ENCODE assay signal across 24 mouse cellular contexts in the genomic region with DNA sequence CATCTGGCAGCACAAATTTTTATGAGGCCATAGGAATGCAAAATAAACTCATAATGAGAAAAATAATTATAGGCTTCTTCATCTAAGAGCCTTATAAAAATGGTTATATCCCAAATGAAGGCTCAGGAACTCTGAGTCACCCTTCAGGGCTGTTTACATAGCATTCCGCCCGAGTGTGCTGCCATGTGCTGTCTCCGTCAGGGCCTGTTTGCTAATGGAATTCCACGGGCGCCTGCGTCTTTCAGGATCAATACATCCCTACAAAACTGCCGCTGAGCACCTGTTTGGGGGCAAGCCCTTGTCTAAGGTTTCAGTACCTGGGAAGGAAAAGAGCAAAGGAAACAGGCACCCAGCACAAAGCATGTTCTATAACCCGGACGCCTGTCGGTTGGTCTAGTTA.
A peak's percentile ranks its signal among the peaks of the same experiment; 100 is the strongest.
DNase-seq lines count a peak whose midpoint lies in the region; ATAC-seq and TF ChIP-seq lines count a peak whose summit lies in the region.
"Had no signal": no experiment of that assay in that cellular context is flagged by ENCODE, and none has a peak within 500 bp of the region (broad histone marks: within the 10 kb centered on the region; RNA-seq: fewer than 3 reads in every experiment).

No protein-coding gene starts in this region.

- no peak overlapping the region for H3K9ac ChIP-seq in embryonic facial prominence, embryonic 13.5 days
- H3K9ac ChIP-seq in liver, postnatal 0 days (replicated peaks): no peak overlapping the region
- H3K9ac ChIP-seq in liver, embryonic 12.5 days: no peak overlapping the region
- H3K9ac ChIP-seq in stomach, postnatal 0 days (ENCODE audit: low read length): no peak overlapping the region
- H3K9ac ChIP-seq: forebrain, postnatal 0 days; heart, embryonic 15.5 days; kidney, embryonic 15.5 days; limb, embryonic 15.5 days; liver, embryonic 15.5 days had no signal

- no peak for DNase-seq in embryonic facial prominence, embryonic 10.5 days (ENCODE audit: low spot score)
- DNase-seq in liver, postnatal 0 days: peak; percentile 35
- peak; percentile 17 for DNase-seq in urinary bladder, postnatal 14 days (ENCODE audit: low spot score)
- DNase-seq in urinary bladder, adult 2 months (ENCODE audit: low spot score): no peak
- peak; percentile 53 for DNase-seq in stomach, postnatal 0 days (ENCODE audit: low spot score)
- no peak for DNase-seq in gastrocnemius, postnatal 4 days (ENCODE audit: low spot score in 2 of 2)
- DNase-seq: adrenal gland, postnatal 10 days; cerebellum, adult 2 months; cerebellum, postnatal 36 days; forebrain, postnatal 0 days; gastrocnemius, postnatal 14 days; heart, postnatal 36 days; kidney, adult 11 months; kidney, postnatal 4 days; thymus, postnatal 36 days had no signal

- no peak for TF ChIP-seq CTCF in liver, postnatal 0 days (IDR thresholded peaks at IDR 0.05; ENCODE audit: low read depth)
- TF ChIP-seq CTCF in stomach, postnatal 0 days (IDR thresholded peaks at IDR 0.05; ENCODE audit: low read depth): no peak

- WGBS in embryonic facial prominence, embryonic 13.5 days: 73% methylated on average over 10 of the region's 10 CpGs
- WGBS in embryonic facial prominence, embryonic 10.5 days: 75% methylated on average over 10 of the region's 10 CpGs
- 61% methylated on average over 10 of the region's 10 CpGs for WGBS in liver, postnatal 0 days (ENCODE audit: insufficient replicate concordance)
- 75% methylated on average over 10 of the region's 10 CpGs for WGBS in liver, embryonic 12.5 days (ENCODE audit: insufficient replicate concordance)
- WGBS in stomach, postnatal 0 days: 39% methylated on average over 10 of the region's 10 CpGs

- no peaks in the 10 kb centered on the region for H3K4me1 ChIP-seq in embryonic facial prominence, embryonic 13.5 days
- H3K4me1 ChIP-seq in embryonic facial prominence, embryonic 10.5 days: peaks cover 11% of the 10 kb centered on the region
- H3K4me1 ChIP-seq in liver, postnatal 0 days (ENCODE audit: insufficient read depth): no peaks in the 10 kb centered on the region
- H3K4me1 ChIP-seq in liver, embryonic 12.5 days: peaks cover 4% of the 10 kb centered on the region
- H3K4me1 ChIP-seq in stomach, postnatal 0 days (replicated peaks; ENCODE audit: control insufficient read depth, insufficient read depth): no peaks in the 10 kb centered on the region; the same call in 1 of the 2 replicates
- H3K4me1 ChIP-seq: liver, embryonic 15.5 days had no signal

- TF ChIP-seq EP300 in liver, postnatal 0 days (IDR thresholded peaks at IDR 0.05; ENCODE audit: low read depth): no peak
- TF ChIP-seq EP300 in stomach, postnatal 0 days (optimal IDR thresholded peaks at IDR 0.05): no peak

- no peaks in the 10 kb centered on the region for H3K9me3 ChIP-seq in embryonic facial prominence, embryonic 13.5 days
- no peaks in the 10 kb centered on the region for H3K9me3 ChIP-seq in embryonic facial prominence, embryonic 10.5 days
- no peaks in the 10 kb centered on the region for H3K9me3 ChIP-seq in liver, postnatal 0 days (ENCODE audit: low read length)
- H3K9me3 ChIP-seq in liver, embryonic 12.5 days (replicated peaks): no peaks in the 10 kb centered on the region
- no peaks in the 10 kb centered on the region for H3K9me3 ChIP-seq in stomach, postnatal 0 days (ENCODE audit: control insufficient read depth, low read length)
- H3K9me3 ChIP-seq: heart, embryonic 15.5 days; kidney, embryonic 15.5 days; limb, embryonic 15.5 days; liver, embryonic 15.5 days had no signal

- no peaks in the 10 kb centered on the region for H3K27me3 ChIP-seq in embryonic facial prominence, embryonic 13.5 days
- no peaks in the 10 kb centered on the region for H3K27me3 ChIP-seq in embryonic facial prominence, embryonic 10.5 days (replicated peaks; ENCODE audit: low read depth, poor library complexity, severe bottlenecking)
- no peaks in the 10 kb centered on the region for H3K27me3 ChIP-seq in liver, postnatal 0 days (ENCODE audit: insufficient read depth, low read length)
- H3K27me3 ChIP-seq in liver, embryonic 12.5 days (replicated peaks): no peaks in the 10 kb centered on the region
- H3K27me3 ChIP-seq in stomach, postnatal 0 days (ENCODE audit: control insufficient read depth, insufficient read depth, low read length): no peaks in the 10 kb centered on the region
- H3K27me3 ChIP-seq: heart, embryonic 15.5 days; kidney, embryonic 15.5 days; limb, embryonic 15.5 days; liver, embryonic 15.5 days had no signal

- ATAC-seq in embryonic facial prominence, embryonic 13.5 days (ENCODE audit: insufficient number of reproducible peaks, insufficient read depth, low FRiP score, low TSS enrichment, low read depth): no peak
- peak; percentile 56; the same call in 1 of the 2 replicates for ATAC-seq in liver, postnatal 0 days
- no peak for ATAC-seq in liver, embryonic 12.5 days
- 0 out of 2 replicates have a peak, but pooled peaks have one; percentile 56 for ATAC-seq in stomach, postnatal 0 days (ENCODE audit: low FRiP score, low TSS enrichment)
- ATAC-seq: forebrain, postnatal 0 days; hindbrain, postnatal 0 days; midbrain, embryonic 16.5 days had no signal

- H3K27ac ChIP-seq in embryonic facial prominence, embryonic 13.5 days: peak overlapping the region; percentile 33; the same call in 1 of the 2 replicates
- H3K27ac ChIP-seq in embryonic facial prominence, embryonic 10.5 days (replicated peaks): no peak overlapping the region
- no peak overlapping the region for H3K27ac ChIP-seq in liver, postnatal 0 days (ENCODE audit: low read depth)
- no peak overlapping the region for H3K27ac ChIP-seq in liver, embryonic 12.5 days
- H3K27ac ChIP-seq in stomach, postnatal 0 days (replicated peaks): peak overlapping the region; percentile 58; the same call in 1 of the 2 replicates
- H3K27ac ChIP-seq: heart, embryonic 15.5 days; hindbrain, postnatal 0 days; kidney, embryonic 15.5 days; limb, embryonic 15.5 days; liver, embryonic 15.5 days had no signal

- H3K4me2 ChIP-seq in embryonic facial prominence, embryonic 13.5 days: no peak overlapping the region
- 0 out of 2 replicates have a peak overlapping the region, but pooled peaks have one; percentile 2 for H3K4me2 ChIP-seq in liver, postnatal 0 days (ENCODE audit: low read depth, low read length)
- no peak overlapping the region for H3K4me2 ChIP-seq in liver, embryonic 12.5 days
- H3K4me2 ChIP-seq in stomach, postnatal 0 days (replicated peaks; ENCODE audit: low read depth): no peak overlapping the region
- H3K4me2 ChIP-seq: heart, embryonic 15.5 days; kidney, embryonic 15.5 days; limb, embryonic 15.5 days; liver, embryonic 15.5 days had no signal

- no peak overlapping the region for H3K4me3 ChIP-seq in embryonic facial prominence, embryonic 13.5 days
- H3K4me3 ChIP-seq in embryonic facial prominence, embryonic 10.5 days: no peak overlapping the region
- H3K4me3 ChIP-seq in liver, postnatal 0 days (ENCODE audit: low read depth, low read length): no peak overlapping the region
- no peak overlapping the region for H3K4me3 ChIP-seq in liver, embryonic 12.5 days
- no peak overlapping the region for H3K4me3 ChIP-seq in stomach, postnatal 0 days (ENCODE audit: low read depth, low read length)
- H3K4me3 ChIP-seq: heart, embryonic 15.5 days; kidney, embryonic 15.5 days; limb, embryonic 15.5 days; liver, embryonic 15.5 days; myocyte had no signal

- H3K36me3 ChIP-seq in embryonic facial prominence, embryonic 13.5 days: peaks cover 6% of the 10 kb centered on the region; the same call in 1 of the 2 replicates
- H3K36me3 ChIP-seq in embryonic facial prominence, embryonic 10.5 days (replicated peaks): peaks cover 5% of the 10 kb centered on the region; the same call in 1 of the 2 replicates
- H3K36me3 ChIP-seq in liver, postnatal 0 days (replicated peaks; ENCODE audit: insufficient read depth, low read length): no peaks in the 10 kb centered on the region
- no peaks in the 10 kb centered on the region for H3K36me3 ChIP-seq in liver, embryonic 12.5 days
- H3K36me3 ChIP-seq in stomach, postnatal 0 days (ENCODE audit: control insufficient read depth, insufficient read depth, low read length): no peaks in the 10 kb centered on the region
- H3K36me3 ChIP-seq: heart, embryonic 15.5 days; kidney, embryonic 15.5 days; limb, embryonic 15.5 days; liver, embryonic 15.5 days had no signal

Comparison
In these comparisons a context has a peak if more than half of its experiments do, and no peak if none do; other contexts are left out.
1. ATAC-seq: peak in liver, postnatal 0 days (single experiment) and stomach, postnatal 0 days (single experiment); none in embryonic facial prominence, embryonic 13.5 days (single experiment) and liver, embryonic 12.5 days (single experiment).
2. H3K27ac ChIP-seq: peak in embryonic facial prominence, embryonic 13.5 days (single experiment) and stomach, postnatal 0 days (single experiment); none in embryonic facial prominence, embryonic 10.5 days (single experiment), liver, postnatal 0 days (single experiment) and liver, embryonic 12.5 days (single experiment).
3. DNase-seq: peak in liver, postnatal 0 days (single experiment), urinary bladder, postnatal 14 days (single experiment) and stomach, postnatal 0 days (single experiment); none in embryonic facial prominence, embryonic 10.5 days (single experiment), urinary bladder, adult 2 months (single experiment) and gastrocnemius, postnatal 4 days (0 of 2).